Mouse (Mus musculus) E14TG2a.4 (cell line): ENCODE data around the gene Ttc7b.

Experiments used
- H3K27me3 ChIP-seq: 2 replicates; pipeline ENCODE4 v1.6.1; 2014; ENCODE audit warnings: low read length, control low read depth; ENCODE audit not compliant: insufficient read depth
- H3K36me3 ChIP-seq: 2 replicates; pipeline ENCODE4 v1.6.1; 2014; ENCODE audit warnings: low read length, control low read depth; ENCODE audit not compliant: insufficient read depth
- H3K4me1 ChIP-seq: replicated peaks from 2 replicates; pipeline ENCODE4 v1.6.1; 2014; ENCODE audit warnings: low read depth, low read length, control low read depth
- H3K4me3 ChIP-seq: replicated peaks from 2 replicates; pipeline ENCODE4 v1.5.1; 2014; ENCODE audit warnings: mild to moderate bottlenecking, low read length
- H3K9me3 ChIP-seq: 2 replicates; pipeline ENCODE4 v1.6.1; 2014; ENCODE audit warnings: low read length, control low read depth
- CTCF ChIP-seq: conservative IDR thresholded peaks from 2 replicates; pipeline ENCODE4 v1.5.1; 2014; ENCODE audit warnings: low read length
- NANOG ChIP-seq: IDR thresholded peaks from 2 replicates; pipeline ENCODE4 v1.6.1; 2014; ENCODE audit warnings: borderline replicate concordance, low read length, mixed read lengths
- POU5F1 ChIP-seq: IDR thresholded peaks from 2 replicates; pipeline ENCODE4 v1.6.1; 2014; ENCODE audit warnings: low read length, borderline replicate concordance

Ttc7b gene

DNA sequence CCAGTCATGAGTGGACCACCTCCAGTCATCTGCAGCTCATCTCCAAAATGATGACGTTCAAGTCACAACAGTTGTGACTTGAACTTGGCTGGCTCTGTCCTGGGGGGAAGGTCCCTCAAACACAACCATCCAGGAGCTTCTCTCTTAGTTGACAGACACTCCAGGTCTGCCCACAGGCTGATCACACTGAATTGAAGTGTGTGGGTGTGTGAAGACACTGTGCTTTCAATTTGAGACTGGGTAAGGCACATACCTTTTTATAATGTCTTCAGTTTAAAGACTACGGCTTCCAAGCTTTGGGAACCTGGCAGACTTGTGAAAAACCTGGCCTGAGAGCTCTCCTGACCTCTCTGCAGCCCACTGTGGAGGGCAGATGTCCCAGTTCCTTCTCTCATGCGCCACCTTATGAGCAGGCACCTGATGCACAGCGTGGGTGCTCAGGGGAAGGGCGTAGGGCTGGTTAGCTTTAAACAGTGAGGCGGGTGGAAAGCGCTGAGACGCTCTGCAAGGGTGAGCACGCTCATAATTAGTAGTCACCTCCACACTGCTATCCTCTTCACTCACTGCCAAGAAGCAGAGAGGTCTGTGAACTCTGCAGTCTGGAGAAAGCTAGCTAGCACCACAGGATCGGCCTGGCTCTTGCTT lies 28.5 kb downstream of the Ttc7b start:
- TF ChIP-seq CTCF (no peak), POU5F1 (no peak), NANOG (no peak)
- Histone ChIP-seq H3K4me3 (no peak overlapping the region), H3K9me3 (no peaks in the 10 kb centered on the region), H3K36me3 (peaks cover 69% of the 10 kb centered on the region), H3K27me3 (no peaks in the 10 kb centered on the region), H3K4me1 (peaks cover 6% of the 10 kb centered on the region; the same call in 1 of the 2 replicates)

- Histone ChIP-seq H3K4me3 (no peak overlapping the region), H3K9me3 (no peaks in the 10 kb centered on the region), H3K4me1 (peaks cover 6% of the 10 kb centered on the region; the same call in 1 of the 2 replicates), H3K36me3 (peaks cover 53% of the 10 kb centered on the region), H3K27me3 (no peaks in the 10 kb centered on the region)
- TF ChIP-seq NANOG (no peak), CTCF (no peak), POU5F1 (no peak)
Measured at GRCm38 (mm10) chr12:100489799-100490198, 30.8 kb downstream of the Ttc7b start.

GRCm38 (mm10) chr12:100488368-100488767 lies 32.3 kb downstream of the Ttc7b start:
- H3K4me1 ChIP-seq, result peaks cover 6% of the 10 kb centered on the region; the same call in 1 of the 2 replicates
- H3K9me3 ChIP-seq, result no peaks in the 10 kb centered on the region
- no peak overlapping the region for H3K4me3 ChIP-seq
- no peak for TF ChIP-seq NANOG
- TF ChIP-seq CTCF, result no peak
- TF ChIP-seq POU5F1, result no peak
- no peaks in the 10 kb centered on the region for H3K27me3 ChIP-seq
- H3K36me3 ChIP-seq, result peaks cover 45% of the 10 kb centered on the region

DNA sequence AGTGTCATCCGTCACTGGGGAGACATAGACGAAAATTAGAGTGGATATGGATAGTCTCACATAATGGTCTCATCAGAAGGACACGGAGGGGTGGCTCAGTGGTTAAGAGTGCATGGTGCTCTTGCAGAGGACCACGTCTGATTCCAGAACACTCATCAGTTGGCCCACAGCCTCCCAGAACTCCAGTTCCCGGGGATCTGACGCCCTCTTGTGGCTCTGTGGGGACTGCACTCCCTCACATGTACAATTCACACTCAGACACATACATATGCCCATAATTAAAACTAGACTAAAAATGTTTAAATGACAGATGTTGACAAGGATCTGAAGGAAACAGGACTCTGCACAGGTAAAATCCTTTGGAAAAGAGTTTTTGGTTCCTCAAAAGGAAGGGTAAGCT lies 34.4 kb downstream of the Ttc7b start:
- Histone ChIP-seq H3K4me1 (peaks cover 18% of the 10 kb centered on the region), H3K27me3 (no peaks in the 10 kb centered on the region), H3K4me3 (no peak overlapping the region), H3K36me3 (peaks cover 46% of the 10 kb centered on the region), H3K9me3 (no peaks in the 10 kb centered on the region)
- no peak for TF ChIP-seq NANOG
- TF ChIP-seq POU5F1, result no peak
- peak; percentile 71 for TF ChIP-seq CTCF

GRCm38 (mm10) chr12:100483054-100483453 lies 37.6 kb downstream of the Ttc7b start:
- peaks cover 30% of the 10 kb centered on the region for H3K4me1 ChIP-seq
- no peaks in the 10 kb centered on the region for H3K9me3 ChIP-seq
- no peaks in the 10 kb centered on the region for H3K27me3 ChIP-seq
- peaks cover 30% of the 10 kb centered on the region for H3K36me3 ChIP-seq
- TF ChIP-seq NANOG, result no peak
- no peak for TF ChIP-seq POU5F1
- no peak for TF ChIP-seq CTCF
- no peak overlapping the region for H3K4me3 ChIP-seq

- no peaks in the 10 kb centered on the region for H3K27me3 ChIP-seq
- peaks cover 30% of the 10 kb centered on the region for H3K4me1 ChIP-seq
- H3K36me3 ChIP-seq, result peaks cover 33% of the 10 kb centered on the region
- TF ChIP-seq NANOG (no peak), CTCF (no peak), POU5F1 (no peak)
- H3K4me3 ChIP-seq, result no peak overlapping the region
- H3K9me3 ChIP-seq, result no peaks in the 10 kb centered on the region
Measured at GRCm38 (mm10) chr12:100482255-100482654, 38.4 kb downstream of the Ttc7b start.

DNA sequence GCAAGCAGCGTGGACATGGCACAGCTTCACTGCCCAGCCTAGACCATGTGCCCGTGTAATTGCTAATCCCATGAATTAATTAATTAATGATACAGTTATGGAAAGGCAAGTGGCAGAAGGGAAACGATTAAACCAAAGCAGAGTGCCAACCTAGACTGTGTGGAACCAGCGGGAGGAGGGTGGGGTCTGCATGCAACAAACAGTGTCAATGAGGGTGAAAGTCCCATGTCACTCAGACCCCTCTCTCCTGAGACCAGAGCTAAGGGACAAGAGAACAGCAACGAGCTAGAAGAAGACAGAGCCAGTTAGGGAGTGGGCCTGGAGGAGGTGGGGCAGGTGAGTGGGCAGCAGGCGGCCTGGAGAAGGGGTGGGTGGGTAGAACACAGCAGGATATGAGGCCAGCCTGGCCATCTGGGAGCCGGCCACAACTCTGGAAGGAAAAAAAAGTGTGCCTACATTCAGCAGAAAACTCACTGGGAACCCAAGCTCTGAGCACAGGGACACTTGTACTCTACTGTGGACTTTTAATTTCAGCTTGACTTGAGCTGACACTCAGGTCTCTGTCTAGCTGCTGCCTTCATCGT lies 39.1 kb downstream of the Ttc7b start:
- Histone ChIP-seq H3K4me1 (peaks cover 30% of the 10 kb centered on the region), H3K4me3 (no peak overlapping the region), H3K9me3 (no peaks in the 10 kb centered on the region), H3K27me3 (no peaks in the 10 kb centered on the region), H3K36me3 (peaks cover 34% of the 10 kb centered on the region)
- TF ChIP-seq CTCF, result no peak
- TF ChIP-seq NANOG, result no peak
- no peak for TF ChIP-seq POU5F1

GRCm38 (mm10) chr12:100480642-100481442 lies 39.8 kb downstream of the Ttc7b start:
- H3K27me3 ChIP-seq, result no peaks in the 10 kb centered on the region
- no peak for TF ChIP-seq CTCF

More at GRCm38 (mm10) chr12:100480642-100481442, 39.8 kb downstream of the Ttc7b start:
- H3K4me3 ChIP-seq, result 0 out of 2 replicates have a peak overlapping the region, but pooled peaks have one; percentile 2
- H3K4me1 ChIP-seq, result peaks cover 30% of the 10 kb centered on the region
- H3K36me3 ChIP-seq, result peaks cover 36% of the 10 kb centered on the region
- H3K9me3 ChIP-seq, result no peaks in the 10 kb centered on the region
